Mouse (Mus musculus): ENCODE data around the gene Dtd2.

- no peak for TF ChIP-seq CTCF (IDR thresholded peaks at IDR 0.05; ENCODE audit: extremely low read depth, insufficient read length, insufficient replicate concordance, low read depth, low read length)
- no peak for TF ChIP-seq POLR2A (IDR thresholded peaks at IDR 0.05; ENCODE audit: low read depth, low read length)
Measured at GRCm38 (mm10) chr12:51998366-51998932, 7.9 kb downstream of the Dtd2 start.
